Mouse (Mus musculus) gonadal fat pad, adult 2 months (tissue): ENCODE data around the gene Acvr1c. TPM values are rescaled to one million over a fixed set of nuclear protein-coding genes. Genes with fewer than 3 reads are reported as not detected.

Experiments
- DNase-seq: peaks from one replicate; pipeline ENCODE4 v3.0.0-alpha.2; 2012; ENCODE audit warnings: low read depth
- polyA plus RNA-seq: library from polyadenylated mRNA; depleted of rRNA; stranded (reverse); fragments of >200 nt; gene quantifications from 2 replicates; pipeline ENCODE4 v1.2.3, GENCODE M21; 2012; rRNA removed

Acvr1c gene
- polyA plus RNA-seq, result 10.1 and 14.7 TPM in 2 replicates

DNA sequence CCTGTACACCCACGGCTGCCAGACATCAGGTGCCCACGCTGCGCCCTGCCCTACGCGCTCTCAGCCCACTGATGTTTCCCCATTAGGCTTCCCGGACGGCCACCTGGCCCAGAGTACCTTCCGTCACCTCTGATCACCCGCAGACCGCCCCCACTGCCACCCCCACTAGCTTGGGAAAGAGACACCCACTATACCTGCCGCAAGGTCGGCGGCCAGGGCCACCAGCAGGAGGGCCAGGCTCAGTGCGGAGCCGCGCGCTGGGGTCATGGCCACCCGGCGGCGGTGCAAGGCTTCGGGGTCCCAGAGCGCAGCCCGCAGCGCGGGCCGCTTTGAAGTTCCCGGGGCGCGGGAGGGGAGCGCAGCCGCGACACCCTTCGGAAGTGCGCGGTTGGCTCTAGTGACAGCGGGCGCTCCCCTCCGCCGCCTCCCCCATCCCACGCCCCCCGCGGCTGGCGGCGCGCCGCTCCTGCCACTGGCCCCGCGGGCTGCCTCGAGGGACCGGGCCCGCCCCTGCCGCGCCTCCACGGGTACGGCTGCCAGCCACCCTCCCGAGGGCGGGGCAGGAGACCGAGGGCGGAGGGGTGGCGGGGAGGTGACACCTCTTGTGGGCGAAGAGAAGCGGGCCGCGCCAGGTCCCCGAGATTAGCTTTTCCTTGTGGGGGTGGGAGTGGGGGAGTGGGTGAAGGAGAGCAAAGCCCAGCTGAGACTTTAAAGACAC lies at the start of gene Acvr1c:
TSS of gene Acvr1c (minus strand) at position 482 of the 718 bp plus-strand sequence.
- DNase-seq, result no peak

DNA sequence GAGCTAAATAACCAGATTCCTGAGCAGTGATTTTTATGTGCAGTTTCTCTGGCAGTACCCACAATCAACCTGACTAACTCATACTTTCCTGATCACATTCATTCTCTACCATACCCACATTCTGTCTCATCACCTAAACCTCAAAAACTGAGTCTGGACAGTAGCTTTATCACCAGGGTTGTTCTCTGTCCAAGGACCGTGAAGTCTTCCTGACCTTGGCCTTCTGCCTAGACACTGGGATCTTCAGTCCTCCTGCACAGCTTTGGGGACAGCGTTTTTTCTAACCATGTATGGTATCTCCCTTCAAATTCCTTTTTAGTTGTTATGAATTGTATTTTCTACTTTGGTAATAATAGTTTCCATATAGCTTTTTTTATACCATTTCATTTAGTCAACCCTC lies 45.8 kb upstream of the Acvr1c start:
- DNase-seq, result no peak

DNA sequence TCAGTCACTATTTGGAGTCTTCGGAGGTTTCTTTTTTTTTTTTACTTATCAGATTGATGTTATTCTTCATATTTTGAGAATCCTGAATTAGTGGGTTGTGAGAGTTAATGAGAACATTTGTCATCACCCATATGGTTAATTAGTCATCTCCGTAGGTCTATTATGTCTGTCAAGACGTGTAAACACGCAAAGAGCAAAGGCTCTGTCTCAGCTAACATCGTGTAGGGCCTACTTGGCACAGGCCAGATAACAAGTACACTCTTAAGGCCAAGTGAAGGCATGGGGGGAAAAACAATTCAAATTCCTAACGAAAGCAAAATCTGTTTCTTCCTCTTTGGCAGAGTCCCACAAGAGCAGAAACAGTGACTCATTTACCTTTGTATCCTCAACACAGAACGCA lies 30.9 kb upstream of the Acvr1c start:
- DNase-seq, result no peak

DNA sequence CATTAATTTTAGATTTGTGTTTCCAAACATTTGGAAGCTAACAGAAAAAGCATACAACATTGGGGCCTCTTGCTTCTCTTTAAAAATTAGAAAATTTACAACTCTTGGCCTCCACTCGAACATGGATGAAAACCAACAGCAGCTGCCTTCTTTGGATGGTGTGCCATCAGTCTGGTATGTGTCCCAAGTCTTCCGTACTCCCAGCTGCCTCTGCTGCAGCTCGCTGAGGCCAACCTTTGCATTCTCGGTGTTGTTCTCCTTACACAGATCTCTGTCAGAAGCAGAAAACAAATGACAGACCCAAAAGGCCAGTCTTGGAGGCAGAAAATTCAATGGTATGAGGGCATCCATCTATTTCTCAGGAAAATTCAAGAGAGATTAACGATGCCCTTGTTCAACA lies 22.3 kb upstream of the Acvr1c start:
- no peak for DNase-seq

- DNase-seq, result no peak
These were observed 21.8 kb upstream of the Acvr1c start for GRCm38 (mm10) chr2:58379475-58379874.

GRCm38 (mm10) chr2:58377417-58378130 lies 19.9 kb upstream of the Acvr1c start:
- DNase-seq, result no peak

DNA sequence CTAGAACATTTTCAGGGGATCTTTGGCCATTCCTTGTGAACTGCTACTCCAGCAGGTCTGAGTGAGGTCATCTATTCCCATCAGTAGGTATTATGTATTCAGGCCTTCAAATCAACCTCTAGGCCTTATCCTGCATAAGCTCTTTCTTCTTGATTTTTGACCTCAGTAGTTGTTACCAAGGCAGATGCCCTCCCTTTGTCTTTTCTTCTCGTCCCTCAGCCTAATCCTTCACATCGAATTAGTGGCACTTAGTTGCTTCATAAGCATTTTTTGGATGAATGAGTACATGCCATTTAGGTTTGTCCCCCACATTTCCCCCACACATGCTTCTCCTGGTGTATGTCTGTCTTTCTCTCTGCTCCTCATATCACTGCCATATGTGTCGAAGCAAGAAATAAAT lies 8.5 kb upstream of the Acvr1c start:
- no peak for DNase-seq

GRCm38 (mm10) chr2:58361361-58362046 lies 3.8 kb upstream of the Acvr1c start:
- no peak for DNase-seq

GRCm38 (mm10) chr2:58358132-58358460 lies 401 bp upstream of the Acvr1c start:
- no peak for DNase-seq

DNA sequence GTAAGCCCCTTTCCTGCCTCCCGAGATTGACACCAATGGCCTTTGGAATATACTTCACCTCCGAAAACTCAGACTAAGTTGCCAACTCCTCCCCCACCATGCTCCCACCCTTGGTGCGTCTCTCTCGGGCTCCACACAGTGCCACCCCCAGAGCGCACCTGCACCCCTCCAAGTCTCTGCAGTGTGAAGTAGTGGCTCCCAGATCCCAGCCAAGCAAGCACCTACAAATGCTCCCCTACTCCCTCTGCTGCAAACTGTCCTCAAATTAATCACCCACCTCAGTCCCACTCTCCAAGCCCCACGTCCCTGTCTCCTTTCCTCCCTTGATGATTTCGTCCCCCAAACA lies 654 bp downstream of the Acvr1c start:
- DNase-seq, result no peak

- no peak for DNase-seq
These were observed 3.3 kb downstream of the Acvr1c start for GRCm38 (mm10) chr2:58354389-58354788.

- no peak for DNase-seq
These were observed 4.8 kb downstream of the Acvr1c start for GRCm38 (mm10) chr2:58352846-58353245.

- DNase-seq, result no peak
These were observed 7.0 kb downstream of the Acvr1c start for GRCm38 (mm10) chr2:58350657-58351056.

DNA sequence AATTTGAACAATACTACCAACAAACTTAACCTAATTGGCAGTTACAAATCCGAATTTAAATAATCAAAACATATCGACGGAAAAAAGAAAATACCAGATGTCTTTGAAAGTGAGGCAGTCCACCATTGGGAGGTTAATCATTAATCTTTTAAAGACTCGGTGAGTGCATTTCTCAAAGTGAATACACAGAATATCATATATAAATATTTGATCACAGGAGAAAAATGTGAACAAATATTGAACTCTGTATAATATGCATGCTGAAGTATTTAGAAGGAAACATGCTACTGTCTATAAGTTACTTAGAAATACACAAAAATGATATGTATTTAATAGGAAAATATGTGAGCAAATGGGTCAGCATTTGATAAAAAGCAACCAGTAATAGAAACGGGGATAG lies 21.0 kb downstream of the Acvr1c start:
- DNase-seq, result no peak

- no peak for DNase-seq
These were observed 28.1 kb downstream of the Acvr1c start for GRCm38 (mm10) chr2:58329589-58329988.

DNA sequence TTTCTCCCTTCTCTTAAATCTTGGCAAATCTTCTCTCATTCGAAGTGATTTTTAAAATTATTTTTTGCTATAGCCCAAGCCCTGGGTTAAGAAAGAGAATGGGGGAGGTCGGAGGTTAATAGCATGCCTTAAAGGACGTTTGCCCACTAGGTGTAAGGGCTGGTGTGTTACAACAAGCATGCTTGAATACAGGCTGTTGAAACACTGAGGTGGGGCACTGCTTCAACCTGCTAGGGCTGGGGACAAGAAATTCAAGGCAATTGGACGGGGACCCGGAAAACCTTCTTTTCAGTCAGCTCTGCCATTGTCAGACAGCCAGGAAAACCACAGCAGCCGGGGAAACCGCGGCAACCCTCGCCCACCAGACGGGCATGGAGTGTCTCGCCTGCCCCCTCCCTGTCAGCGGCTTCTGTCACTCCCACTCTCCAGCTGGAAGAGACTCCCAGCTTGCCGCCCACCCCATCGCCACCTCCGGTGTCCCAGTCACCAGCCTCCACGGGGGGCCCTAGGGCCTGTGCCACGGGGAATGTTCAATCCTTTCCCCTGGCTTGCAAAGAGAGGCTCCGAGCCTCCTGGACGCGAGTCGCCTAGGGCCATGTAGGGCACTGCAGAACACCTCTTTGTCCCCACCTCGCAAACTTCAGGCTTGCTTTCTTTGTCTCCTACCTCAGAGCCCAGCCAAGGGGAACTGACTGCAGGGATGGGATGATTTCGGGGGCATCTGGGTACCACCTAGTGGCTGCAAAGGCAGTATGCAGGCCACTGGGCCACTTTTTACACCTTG lies 33.4 kb downstream of the Acvr1c start:
- DNase-seq, result no peak

DNA sequence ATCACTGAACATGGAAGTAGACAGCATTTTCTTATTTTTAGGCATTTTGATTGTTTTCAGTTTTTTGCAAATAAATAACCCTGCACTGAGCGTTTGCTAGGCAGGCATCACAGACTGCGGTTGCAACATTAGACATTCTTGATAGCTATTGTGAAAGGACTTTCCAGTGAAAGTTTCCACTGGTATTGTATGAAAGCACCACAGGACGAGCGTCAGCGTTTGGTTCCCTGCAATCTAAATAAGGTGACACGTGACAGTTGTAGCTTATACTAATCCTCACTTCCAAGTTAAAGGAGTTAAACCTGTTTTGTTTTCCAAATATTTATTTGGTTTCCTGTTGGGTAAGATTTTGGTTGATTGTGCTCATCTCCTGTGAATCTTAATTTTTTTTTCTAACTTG lies 34.4 kb downstream of the Acvr1c start:
- DNase-seq, result no peak

- no peak for DNase-seq
These were observed 41.5 kb downstream of the Acvr1c start for GRCm38 (mm10) chr2:58316186-58316585.

DNA sequence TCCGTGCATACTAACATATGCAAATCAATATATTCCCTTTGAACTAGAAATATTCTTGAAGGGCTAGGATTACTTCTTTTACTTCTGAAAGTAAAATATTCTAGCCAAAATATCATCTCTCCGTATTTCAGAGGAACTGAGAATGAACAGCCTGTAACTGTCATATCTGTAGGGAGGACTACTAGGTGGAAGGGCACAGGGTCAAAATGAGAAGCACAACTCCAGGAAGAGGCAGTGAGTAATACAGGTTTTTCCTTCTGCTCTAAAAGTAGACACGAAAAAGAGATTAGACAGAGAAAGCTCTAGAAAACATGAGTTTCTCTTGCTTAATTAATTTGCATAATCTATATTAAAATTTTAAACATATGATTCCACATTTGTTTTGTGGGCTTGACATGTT lies 48.0 kb downstream of the Acvr1c start:
- DNase-seq, result no peak

GRCm38 (mm10) chr2:58304450-58304849 lies 53.2 kb downstream of the Acvr1c start:
- DNase-seq, result no peak

DNA sequence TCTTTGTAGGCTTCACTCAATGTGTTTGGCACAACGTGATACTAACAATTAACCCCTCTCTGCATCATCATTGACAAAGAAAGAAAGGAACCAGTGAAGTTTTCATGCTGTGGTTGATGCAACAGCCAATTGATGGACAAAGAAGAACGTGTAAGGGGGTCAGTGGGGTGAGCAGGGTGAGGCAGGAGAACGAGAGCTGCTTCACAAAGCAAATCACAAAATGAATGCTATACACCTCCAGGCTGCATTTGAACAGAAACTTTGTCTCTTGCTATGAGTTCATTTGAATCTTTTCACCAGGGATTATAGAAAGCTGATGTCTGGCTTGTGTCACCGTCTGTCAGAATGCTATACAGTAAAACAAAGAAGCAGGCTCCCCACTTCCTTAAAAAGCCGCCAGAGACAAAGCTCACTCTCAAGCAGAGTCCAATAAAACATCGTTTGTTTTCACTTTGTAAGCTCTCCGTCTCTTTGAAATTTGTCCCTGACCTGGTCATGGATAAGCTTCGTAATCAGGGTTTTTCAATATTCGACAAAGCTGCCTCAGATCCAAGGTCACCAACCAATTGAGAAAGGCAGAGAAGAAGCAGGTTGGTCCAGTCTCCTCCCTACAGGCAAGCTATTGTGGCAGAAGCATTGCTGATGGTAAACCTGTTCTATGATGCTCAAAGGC lies 67.8 kb downstream of the Acvr1c start:
- DNase-seq, result no peak

DNA sequence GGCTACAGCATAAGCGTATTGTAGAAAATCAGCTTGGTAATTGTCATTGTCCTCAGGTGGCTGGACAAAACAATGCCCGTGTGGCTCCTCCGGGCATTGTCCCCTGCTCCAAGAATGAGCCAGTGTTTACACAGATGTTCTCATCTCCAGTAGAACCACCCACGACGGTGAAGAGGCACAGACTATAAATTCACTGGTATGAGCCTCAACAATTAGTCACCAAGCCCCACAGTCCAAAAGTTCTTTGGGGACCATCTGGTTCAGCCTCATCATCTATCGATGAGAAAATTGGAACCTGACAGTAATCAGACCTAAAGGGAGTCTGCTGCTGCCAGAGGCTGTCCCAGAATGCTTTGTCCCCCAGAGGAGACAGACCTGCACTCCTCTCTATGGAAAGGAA lies 68.4 kb downstream of the Acvr1c start:
- no peak for DNase-seq
